Mouse (Mus musculus) limb, embryonic 11.5 days (tissue): Measurements from ENCODE around the gene Umodl1. TPM values are rescaled to one million over a fixed set of nuclear protein-coding genes. Genes with fewer than 3 reads are reported as not detected.

Experiments
- ATAC-seq: fragments of 200-750 bp; cut with Nextera tagmentation; 2 replicates; pipeline ENCODE4 v1.8.0; 2017; ENCODE audit warnings: low read depth; ENCODE audit not compliant: insufficient number of reproducible peaks, low FRiP score, low TSS enrichment
- DNase-seq: peaks from one replicate; pipeline ENCODE4 v3.0.0-alpha.2; 2015; ENCODE audit warnings: low spot score
- H3K27ac ChIP-seq: fragments of 300-500 bp; sonication (generic); replicated peaks from 2 replicates; pipeline ENCODE4 v1.5.1; 2014; ENCODE audit warnings: low read depth, mild to moderate bottlenecking, low read length
- H3K27me3 ChIP-seq: fragments of 300-500 bp; sonication (generic); 2 replicates; pipeline ENCODE4 v1.6.1; 2014; ENCODE audit warnings: mild to moderate bottlenecking, low read length, mixed read lengths; ENCODE audit not compliant: control insufficient read depth, insufficient read depth
- H3K36me3 ChIP-seq: fragments of 300-500 bp; sonication (generic); 2 replicates; pipeline ENCODE4 v1.6.1; 2014; ENCODE audit warnings: mild to moderate bottlenecking, low read length, moderate library complexity, mixed read lengths; ENCODE audit not compliant: control insufficient read depth, insufficient read depth
- H3K4me1 ChIP-seq: fragments of 300-500 bp; sonication (generic); 2 replicates; pipeline ENCODE4 v1.6.1; 2014; ENCODE audit warnings: low read length, mixed read lengths; ENCODE audit not compliant: control insufficient read depth, insufficient read depth
- H3K4me2 ChIP-seq: fragments of 300-500 bp; sonication (generic); 2 replicates; pipeline ENCODE4 v1.6.1; 2014; ENCODE audit warnings: low read depth, mild to moderate bottlenecking, moderate library complexity; ENCODE audit not compliant: severe bottlenecking
- H3K4me3 ChIP-seq: fragments of 300-500 bp; sonication (generic); 2 replicates; pipeline ENCODE4 v1.5.1; 2014; ENCODE audit warnings: low read depth, low read length
- H3K9ac ChIP-seq: fragments of 300-500 bp; sonication (generic); 2 replicates; pipeline ENCODE4 v1.6.1; 2014; ENCODE audit warnings: mild to moderate bottlenecking, low read length
- H3K9me3 ChIP-seq: fragments of 300-500 bp; sonication (generic); 2 replicates; pipeline ENCODE4 v1.6.1; 2016; ENCODE audit warnings: low read length; ENCODE audit not compliant: control insufficient read depth
- WGBS: fragments of 180-500 bp; shearing (Covaris S2); extraction: QIAGEN DNeasy Blood & Tissue Kit; methylation state at CpG from one replicate; pipeline ENCODE4 v1.1.7; 2014; 5-methylcytosine and 5-hydroxymethylcytosine counted together
- polyA plus RNA-seq: library from polyadenylated mRNA; unstranded; fragments of >200 nt; fragmentation: Nextera tagmentation; extraction: Ambion mirVana; gene quantifications from 2 replicates; pipeline ENCODE4 v1.2.1, GENCODE M21; 2014

Umodl1 gene
- 0.09 TPM in 1 of 2 replicates, not detected in the other for polyA plus RNA-seq

DNA sequence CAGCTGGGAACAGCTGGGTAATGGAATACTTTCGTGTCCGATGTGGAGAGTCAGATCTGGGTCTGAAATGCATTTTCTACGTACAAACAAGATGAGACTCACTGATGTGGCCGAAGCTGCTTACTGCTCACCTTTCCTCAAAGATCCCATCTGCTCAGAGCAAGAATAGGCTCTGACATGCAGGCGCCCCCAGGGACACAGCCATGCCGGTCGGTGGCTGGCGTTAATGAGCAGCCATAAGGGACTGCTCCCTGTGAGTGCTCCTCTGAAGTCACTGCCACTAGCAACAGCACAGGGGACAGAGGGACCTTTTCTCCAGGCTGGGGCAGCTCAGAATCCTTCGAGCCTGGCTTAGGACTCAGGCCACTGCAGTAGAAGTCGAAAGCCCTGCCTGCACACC lies at the start of gene Umodl1:
TSS of gene Umodl1 (plus strand) at position 301 of the 400 bp plus-strand sequence.
- Histone ChIP-seq H3K4me3 (no peak within 1 kb of the TSS), H3K27me3 (no peaks in the 10 kb centered on the region), H3K36me3 (no peaks in the 10 kb centered on the region), H3K27ac (no peak within 1 kb of the TSS), H3K9ac (no peak within 1 kb of the TSS), H3K4me2 (no peak within 1 kb of the TSS), H3K9me3 (no peaks in the 10 kb centered on the region), H3K4me1 (0 out of 2 replicates have a peak, but pooled peaks cover 2% of the 10 kb centered on the region)
- WGBS = 23% methylated on average over 10 of the region's 10 CpGs
- ATAC-seq = no peak
- no peak for DNase-seq

DNA sequence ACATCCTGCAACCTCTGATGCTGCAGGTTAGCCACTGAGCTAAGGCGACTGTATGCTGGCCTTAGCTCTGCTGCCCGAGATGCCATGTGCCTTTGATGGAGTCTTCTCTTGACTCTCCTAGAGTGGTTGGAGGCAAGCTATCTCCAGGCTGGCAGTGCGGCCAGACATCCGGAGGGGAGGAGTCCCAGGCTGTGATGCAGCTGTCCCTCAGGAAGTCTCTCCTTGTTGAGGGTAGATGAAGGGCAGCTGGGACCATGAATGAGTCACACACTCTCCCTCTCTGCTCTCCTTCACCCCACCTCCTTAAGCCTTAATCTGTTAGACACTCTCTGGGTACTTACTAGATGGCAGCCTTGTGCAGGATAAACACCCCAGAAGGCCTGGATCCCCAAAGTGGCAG lies 46.9 kb upstream of the Umodl1 start:
- 64% methylated on average over 4 of the region's 4 CpGs for WGBS
- H3K4me1 ChIP-seq = peaks cover 9% of the 10 kb centered on the region
- H3K27me3 ChIP-seq = peaks cover 21% of the 10 kb centered on the region
- DNase-seq = no peak
- H3K9me3 ChIP-seq = no peaks in the 10 kb centered on the region
- H3K36me3 ChIP-seq = no peaks in the 10 kb centered on the region
- H3K27ac ChIP-seq = no peak overlapping the region
- no peak overlapping the region for H3K9ac ChIP-seq
- no peak for ATAC-seq
- no peak overlapping the region for H3K4me3 ChIP-seq
- H3K4me2 ChIP-seq = no peak overlapping the region

DNA sequence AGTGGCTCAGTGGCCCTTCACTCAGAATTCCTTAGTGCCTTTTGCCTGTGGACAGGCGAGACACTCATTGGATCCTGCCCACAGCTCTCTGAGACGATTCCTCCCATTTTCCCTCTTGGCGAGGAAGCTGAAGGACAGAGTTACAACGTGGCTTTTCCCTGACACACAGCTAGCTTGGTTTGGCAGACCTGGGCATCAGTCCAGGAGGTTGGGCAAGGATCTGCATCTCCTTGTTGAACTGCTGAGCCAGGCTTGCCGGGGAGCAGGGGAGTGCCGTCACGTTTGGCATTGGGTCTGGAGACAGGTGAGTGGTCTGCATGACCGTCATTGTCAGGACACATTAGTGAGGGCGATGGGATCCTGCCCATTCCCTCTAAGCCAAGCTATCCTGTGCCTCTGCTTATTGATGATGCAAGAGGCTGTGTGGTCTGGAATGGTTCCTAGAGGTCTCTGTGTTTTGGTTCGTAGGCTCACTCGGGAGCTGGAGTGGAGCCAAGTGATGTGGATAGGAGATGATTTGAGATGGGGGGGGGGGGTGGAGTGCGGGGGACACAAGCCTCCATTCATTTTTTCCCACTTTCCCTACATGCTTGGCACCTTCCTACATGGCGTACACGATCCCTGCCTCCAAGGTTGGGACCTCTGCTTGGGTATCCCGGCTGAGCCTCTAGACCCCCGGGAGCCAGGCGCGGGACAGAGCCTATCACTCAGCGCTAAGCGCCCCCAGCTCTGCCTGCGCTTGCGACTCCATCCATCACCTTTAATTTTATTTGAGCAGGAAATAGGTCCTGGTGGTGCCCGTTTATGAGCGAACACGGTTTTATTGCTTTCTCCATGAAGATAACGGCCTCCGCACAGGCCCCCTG lies 43.3 kb upstream of the Umodl1 start:
- no peak overlapping the region for H3K27ac ChIP-seq
- no peaks in the 10 kb centered on the region for H3K36me3 ChIP-seq
- H3K9me3 ChIP-seq = no peaks in the 10 kb centered on the region
- H3K4me2 ChIP-seq = peak overlapping the region; percentile 27
- no peak overlapping the region for H3K4me3 ChIP-seq
- H3K4me1 ChIP-seq = peaks cover 9% of the 10 kb centered on the region
- H3K9ac ChIP-seq = no peak overlapping the region
- H3K27me3 ChIP-seq = peaks cover 9% of the 10 kb centered on the region
- no peak for DNase-seq
- ATAC-seq = no peak
- WGBS = 40% methylated on average over 27 of the region's 27 CpGs

DNA sequence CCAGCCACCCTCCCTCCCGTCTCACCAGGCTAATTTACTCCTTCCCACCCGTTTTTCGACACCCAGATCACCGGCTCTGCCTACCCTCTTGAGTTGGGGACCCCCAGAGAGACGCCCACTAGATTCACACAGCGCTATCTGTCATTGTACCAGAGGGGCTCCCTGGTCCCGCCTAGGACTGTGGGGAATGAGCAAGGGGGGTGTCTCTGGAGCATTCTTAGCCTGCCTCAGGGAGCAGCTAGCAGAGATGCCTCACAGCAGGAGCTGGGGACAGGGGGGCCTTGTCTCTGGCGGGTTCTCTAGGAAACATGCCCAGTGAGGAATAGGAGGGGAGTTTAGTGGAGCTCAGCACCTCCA lies 42.7 kb upstream of the Umodl1 start:
- no peak overlapping the region for H3K9ac ChIP-seq
- H3K4me2 ChIP-seq = peak overlapping the region; percentile 27
- H3K27me3 ChIP-seq = peaks cover 9% of the 10 kb centered on the region
- H3K27ac ChIP-seq = no peak overlapping the region
- WGBS = 10% methylated on average over 8 of the region's 8 CpGs
- ATAC-seq (no peak), DNase-seq (peak; percentile 31)
- no peaks in the 10 kb centered on the region for H3K9me3 ChIP-seq
- no peaks in the 10 kb centered on the region for H3K36me3 ChIP-seq
- H3K4me1 ChIP-seq = peaks cover 9% of the 10 kb centered on the region
- H3K4me3 ChIP-seq = no peak overlapping the region

DNA sequence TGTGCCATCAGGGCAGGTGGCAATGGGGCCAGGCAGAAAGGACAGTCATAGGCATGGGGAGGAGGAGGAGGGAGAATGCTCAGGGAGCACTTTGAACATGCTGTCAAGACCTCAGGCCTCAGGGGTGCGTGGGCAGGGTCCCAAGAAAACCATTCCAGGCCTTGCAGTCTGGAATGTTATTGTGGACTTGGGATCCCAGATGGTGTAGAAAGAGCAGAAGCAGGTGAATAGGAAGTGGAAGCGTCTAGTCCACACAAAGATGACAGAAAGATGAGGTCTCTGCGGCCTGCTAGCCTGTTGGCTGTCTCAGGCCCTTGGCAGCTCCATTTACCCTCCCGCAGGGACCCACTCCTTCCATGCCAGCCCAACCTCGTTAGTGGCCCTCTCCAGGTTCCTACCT lies 41.9 kb upstream of the Umodl1 start:
- ATAC-seq (no peak), DNase-seq (no peak)
- peaks cover 9% of the 10 kb centered on the region for H3K27me3 ChIP-seq
- H3K9me3 ChIP-seq = no peaks in the 10 kb centered on the region
- no peak overlapping the region for H3K4me3 ChIP-seq
- WGBS = 44% methylated on average over 5 of the region's 5 CpGs
- no peaks in the 10 kb centered on the region for H3K36me3 ChIP-seq
- H3K4me2 ChIP-seq = no peak overlapping the region
- H3K4me1 ChIP-seq = peaks cover 9% of the 10 kb centered on the region
- no peak overlapping the region for H3K27ac ChIP-seq
- no peak overlapping the region for H3K9ac ChIP-seq

DNA sequence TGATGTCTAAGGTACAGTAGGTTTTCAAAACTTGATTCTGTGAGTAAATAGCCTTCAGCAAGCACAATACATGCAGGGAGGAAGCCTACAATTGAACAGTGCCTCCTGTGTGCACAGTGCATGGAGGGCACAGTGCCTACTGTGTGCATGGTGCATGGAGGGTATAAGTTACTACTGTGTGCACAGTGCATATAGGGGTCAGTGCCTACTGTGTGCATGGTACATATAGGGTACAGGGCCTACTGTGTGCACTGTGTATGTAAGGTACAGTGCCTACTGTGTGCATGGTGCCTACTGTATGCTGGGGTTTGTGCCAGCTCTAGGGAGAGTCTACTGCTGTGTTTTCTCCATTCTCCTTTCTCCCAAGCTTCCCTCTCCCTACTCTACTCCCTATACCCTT lies 40.2 kb upstream of the Umodl1 start:
- Histone ChIP-seq H3K9me3 (no peaks in the 10 kb centered on the region), H3K4me3 (no peak overlapping the region), H3K27ac (no peak overlapping the region), H3K27me3 (peaks cover 5% of the 10 kb centered on the region; the same call in 1 of the 2 replicates), H3K4me2 (no peak overlapping the region), H3K9ac (no peak overlapping the region), H3K4me1 (peaks cover 9% of the 10 kb centered on the region), H3K36me3 (no peaks in the 10 kb centered on the region)
- ATAC-seq (no peak), DNase-seq (no peak)

DNA sequence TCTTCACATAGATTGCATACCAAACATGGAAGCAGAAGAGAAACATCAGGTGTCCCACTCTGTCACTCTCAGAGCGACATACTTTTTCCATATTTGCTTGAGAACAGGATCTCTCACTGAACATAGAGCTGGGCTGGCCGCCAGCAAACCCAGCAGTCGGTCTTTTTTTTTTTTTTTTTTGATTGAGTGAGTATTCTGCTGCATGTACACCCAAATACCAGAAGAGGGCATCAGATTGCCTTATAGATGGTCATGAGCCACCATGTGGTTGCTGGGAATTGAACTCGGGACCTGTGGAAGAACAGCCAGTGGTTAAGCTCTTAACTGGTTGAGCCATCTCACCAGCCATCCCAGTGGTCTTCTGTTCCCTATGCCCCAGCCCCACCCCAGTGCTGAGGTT lies 30.9 kb upstream of the Umodl1 start:
- Histone ChIP-seq H3K4me3 (no peak overlapping the region), H3K9me3 (no peaks in the 10 kb centered on the region), H3K27me3 (no peaks in the 10 kb centered on the region), H3K36me3 (no peaks in the 10 kb centered on the region), H3K27ac (no peak overlapping the region), H3K4me2 (no peak overlapping the region), H3K9ac (no peak overlapping the region), H3K4me1 (no peaks in the 10 kb centered on the region)
- 80% methylated on average over 4 of the region's 4 CpGs for WGBS
- DNase-seq (no peak), ATAC-seq (no peak)

DNA sequence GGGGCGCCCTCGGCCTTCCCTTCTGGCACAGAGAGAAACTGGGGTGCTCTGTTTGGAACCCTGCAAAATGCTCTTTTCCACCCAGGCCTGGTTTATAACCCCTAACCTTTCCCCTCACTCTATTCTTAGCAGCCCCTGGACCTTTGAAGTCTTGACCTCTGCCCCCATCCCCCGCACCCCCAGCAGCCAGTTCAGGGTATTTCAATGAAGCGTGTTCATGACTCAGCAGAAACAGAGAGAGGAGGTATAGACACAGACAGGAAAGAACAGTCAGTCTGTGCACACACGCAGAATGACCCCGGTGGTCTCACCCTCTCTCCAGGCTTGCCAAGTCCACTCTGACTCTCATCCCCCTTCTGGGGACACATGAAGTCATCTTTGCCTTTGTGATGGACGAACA lies 23.6 kb upstream of the Umodl1 start:
- no peaks in the 10 kb centered on the region for H3K9me3 ChIP-seq
- H3K9ac ChIP-seq = no peak overlapping the region
- H3K4me3 ChIP-seq = no peak overlapping the region
- no peak overlapping the region for H3K27ac ChIP-seq
- 65% methylated on average over 7 of the region's 7 CpGs for WGBS
- no peak overlapping the region for H3K4me2 ChIP-seq
- DNase-seq (no peak), ATAC-seq (no peak)
- H3K36me3 ChIP-seq = no peaks in the 10 kb centered on the region
- no peaks in the 10 kb centered on the region for H3K27me3 ChIP-seq
- H3K4me1 ChIP-seq = no peaks in the 10 kb centered on the region

DNA sequence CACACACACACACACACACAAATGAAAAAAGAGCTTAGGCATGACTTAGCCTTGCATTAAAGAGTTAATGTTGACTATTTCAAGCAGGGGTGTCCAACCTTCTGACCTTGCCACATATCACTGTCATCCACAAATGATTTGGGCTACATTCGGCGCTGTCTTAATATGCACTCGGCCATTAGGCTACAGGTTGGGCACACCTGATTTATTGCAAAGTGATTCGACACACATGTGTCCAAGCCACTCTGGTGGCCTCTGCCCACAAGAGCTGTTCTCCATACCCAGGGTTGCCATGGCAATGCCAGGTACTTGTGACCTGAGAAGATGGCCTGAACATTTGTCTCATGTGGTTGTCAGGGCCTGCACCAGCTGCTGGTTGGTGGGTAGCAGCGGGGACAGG lies 21.6 kb upstream of the Umodl1 start:
- Histone ChIP-seq H3K27ac (no peak overlapping the region), H3K9ac (no peak overlapping the region), H3K36me3 (no peaks in the 10 kb centered on the region), H3K9me3 (no peaks in the 10 kb centered on the region), H3K4me2 (no peak overlapping the region), H3K27me3 (no peaks in the 10 kb centered on the region), H3K4me3 (no peak overlapping the region), H3K4me1 (no peaks in the 10 kb centered on the region)
- no peak for ATAC-seq
- no peak for DNase-seq
- 45% methylated on average over 5 of the region's 5 CpGs for WGBS
